Mouse (Mus musculus): Measurements from ENCODE around the gene Rnd3.
A peak's percentile ranks its signal among the peaks of the same experiment; 100 is the strongest.

The Rnd3 gene

GRCm38 (mm10) chr2:51148975-51149374 lies at the start of gene Rnd3:
Rnd3 (minus strand) TSS chr2:51149111.
- DNase-seq, result peak; percentile 97 to 98

DNA sequence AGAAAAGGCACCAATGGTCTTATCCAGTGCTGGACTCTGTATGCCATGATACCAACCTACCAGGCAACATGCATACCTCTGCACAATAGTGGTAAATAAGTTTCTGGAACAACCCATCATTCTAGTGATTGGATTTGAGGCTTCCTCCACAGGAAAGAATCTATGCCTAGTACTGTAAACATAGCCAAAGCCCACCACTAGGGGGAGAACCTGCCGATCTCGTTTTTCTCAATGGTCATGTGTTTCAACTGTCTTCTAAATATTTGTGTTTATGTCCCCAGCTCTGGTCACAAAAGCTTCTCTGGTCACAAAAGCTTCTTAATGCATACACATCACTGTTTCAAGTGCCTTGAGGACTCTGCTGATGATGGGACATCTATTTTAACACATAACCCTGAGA lies 43.4 kb upstream of the Rnd3 start:
- DNase-seq, result peak in 1 of 2 experiments; percentile 8

DNA sequence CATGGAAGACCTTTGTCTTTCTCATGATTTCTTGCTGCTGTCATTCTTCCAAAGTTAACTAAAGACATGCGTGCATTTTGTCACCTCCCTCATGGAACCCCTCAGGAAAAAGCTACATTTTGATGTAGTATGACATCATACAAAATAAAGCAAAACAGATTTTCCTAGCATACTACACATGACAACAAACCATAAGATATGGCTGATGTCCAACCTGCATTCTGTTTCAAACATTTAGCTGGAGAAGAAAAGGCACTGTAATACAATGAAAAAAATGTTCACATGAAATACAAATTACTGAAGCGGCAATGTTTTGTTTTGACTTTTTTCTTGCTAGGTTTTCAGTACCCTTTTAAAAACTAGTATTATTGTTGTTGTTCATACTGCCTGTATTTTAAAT lies 36.9 kb upstream of the Rnd3 start:
- no peak for DNase-seq

DNA sequence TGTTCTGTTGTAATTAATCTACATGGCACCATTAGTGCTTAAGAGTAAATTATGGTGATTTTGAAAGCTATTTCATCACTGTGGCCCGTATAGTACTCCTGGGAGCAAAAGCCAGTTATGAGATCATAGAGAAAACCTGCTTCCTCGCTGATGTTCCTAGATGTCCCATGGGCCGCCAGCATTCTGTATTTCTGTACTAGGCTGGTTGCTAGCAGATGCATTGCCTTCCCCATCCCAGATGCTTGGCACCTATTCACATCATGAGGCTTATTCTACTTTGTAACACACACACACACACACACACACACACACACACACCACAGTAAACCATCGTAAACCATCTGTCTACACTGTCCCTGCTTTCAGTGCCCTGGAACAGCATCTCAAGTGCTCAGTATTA lies 34.1 kb upstream of the Rnd3 start:
- DNase-seq, result no peak

DNA sequence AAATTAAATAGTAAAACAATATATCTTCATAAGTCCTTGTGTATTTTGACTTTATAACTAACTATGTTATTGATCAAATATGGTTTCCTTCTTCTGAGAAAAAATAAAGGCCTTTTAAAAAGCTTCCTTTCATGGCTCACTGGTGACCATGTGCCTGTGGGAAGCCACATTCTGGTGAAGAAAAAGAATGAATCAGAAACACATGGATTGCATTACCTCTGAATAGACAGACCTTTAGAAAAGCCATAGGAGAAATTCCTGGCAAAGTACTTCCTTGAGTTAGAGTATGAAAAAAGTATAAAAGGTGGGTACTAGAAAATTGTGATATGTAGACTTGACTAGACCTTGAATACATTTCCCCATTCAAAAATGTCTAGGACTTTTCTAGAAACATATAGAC lies 32.5 kb upstream of the Rnd3 start:
- no peak for DNase-seq

DNA sequence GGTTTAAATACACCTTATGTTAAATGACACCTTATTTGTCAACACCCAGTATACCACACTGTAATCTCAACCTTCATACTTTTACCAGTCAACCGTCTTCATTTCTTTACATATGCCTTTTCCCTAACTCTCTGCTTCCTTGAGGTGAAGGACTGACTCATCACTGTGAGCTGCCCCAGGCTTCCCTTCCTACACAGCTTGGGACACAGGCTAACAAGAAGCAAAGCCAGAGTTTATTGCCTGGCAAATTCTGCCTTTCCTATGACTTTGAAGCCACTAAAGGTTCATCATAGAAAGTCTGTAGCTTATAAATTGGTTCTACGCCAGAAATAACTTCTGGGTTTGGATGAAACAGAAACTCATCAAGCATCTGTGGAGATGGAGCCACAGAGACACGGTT lies 30.2 kb upstream of the Rnd3 start:
- no peak for DNase-seq

GRCm38 (mm10) chr2:51177615-51178014 lies 28.7 kb upstream of the Rnd3 start:
- DNase-seq, result peak; percentile 5 to 50

DNA sequence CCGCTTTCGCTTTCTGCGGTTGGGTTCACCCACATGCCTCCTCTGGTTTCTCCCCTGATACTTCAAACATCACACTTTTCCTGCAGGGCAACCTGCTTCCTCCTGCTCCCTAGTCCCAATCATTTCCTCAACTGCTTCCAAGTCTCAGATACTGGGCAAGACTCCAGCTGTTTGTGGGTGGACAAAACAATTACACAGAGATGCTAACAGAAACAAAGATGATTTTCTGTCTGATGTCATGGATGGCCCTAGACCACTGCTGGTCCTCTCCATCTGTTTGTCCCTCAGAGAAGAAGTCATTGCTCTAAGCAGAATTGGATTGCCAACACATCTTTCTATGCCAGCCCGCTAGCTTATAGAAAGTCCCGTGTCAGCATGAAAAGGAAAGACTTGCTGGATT lies 26.4 kb upstream of the Rnd3 start:
- DNase-seq, result no peak

DNA sequence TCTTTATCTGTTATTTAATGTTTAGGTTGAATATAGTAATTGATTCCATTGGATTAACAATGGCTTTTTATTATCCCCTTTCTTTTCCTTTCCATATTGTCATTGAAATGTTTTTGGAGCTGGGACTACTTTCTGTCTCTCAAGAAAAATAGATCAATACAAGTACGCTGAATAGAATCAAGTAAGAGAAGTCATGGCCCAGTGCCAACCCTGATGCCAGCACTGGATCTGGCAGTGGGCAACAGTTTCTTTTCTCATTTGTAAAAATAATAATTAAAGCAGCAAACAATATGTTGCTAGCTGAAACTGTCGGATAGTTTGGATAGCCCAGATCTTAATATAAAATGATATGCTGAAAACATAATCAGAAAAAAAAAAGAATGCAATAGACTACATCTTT lies 12.2 kb upstream of the Rnd3 start:
- DNase-seq, result no peak

DNA sequence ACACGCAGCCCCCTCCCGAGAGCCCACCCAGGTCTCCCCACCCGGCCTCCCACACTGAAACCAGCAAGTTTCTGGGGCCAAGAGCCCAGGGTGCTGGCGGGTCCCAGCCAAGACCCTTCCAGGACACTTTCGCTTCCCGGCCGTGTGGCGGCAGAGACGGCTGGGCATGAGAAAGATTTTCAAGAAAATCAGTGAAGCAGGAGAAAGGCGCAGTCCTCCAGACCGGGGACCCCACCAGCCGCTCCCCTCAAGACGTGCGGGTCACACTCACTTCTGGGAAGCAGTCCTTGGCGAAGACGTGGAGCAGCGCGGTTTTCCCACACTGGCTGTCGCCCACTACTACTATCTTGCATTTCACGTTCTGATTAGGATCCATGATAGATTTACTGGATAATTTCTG lies 457 bp downstream of the Rnd3 start:
- DNase-seq, result peak in 1 of 2 experiments; percentile 37

GRCm38 (mm10) chr2:51148065-51148407 lies 875 bp downstream of the Rnd3 start:
- DNase-seq, result no peak

- DNase-seq, result peak; percentile 76 to 85
Measured at GRCm38 (mm10) chr2:51147318-51148064, 1.4 kb downstream of the Rnd3 start.

DNA sequence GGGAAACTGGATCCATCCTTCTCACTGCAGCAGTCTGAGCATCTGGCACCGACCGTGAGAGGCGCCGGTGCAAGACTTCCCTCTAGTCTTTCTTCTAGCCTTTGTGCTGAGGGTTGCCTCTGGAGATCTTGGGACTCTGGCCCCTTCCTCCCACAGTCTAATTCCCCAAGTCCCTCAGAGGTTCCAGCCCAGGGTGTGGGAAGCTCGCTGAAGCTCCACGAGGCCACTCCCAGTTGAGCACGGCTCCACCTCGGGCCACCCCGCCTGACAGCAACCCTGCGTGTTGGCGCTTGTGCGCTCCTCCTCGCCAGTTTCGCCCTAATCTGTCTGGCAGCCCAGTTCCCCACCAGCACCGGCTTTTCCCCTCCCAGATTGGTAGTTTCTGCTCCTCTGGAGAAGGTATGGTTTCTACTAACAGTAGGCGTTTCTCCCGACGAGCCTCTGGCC lies 2.0 kb downstream of the Rnd3 start:
- DNase-seq, result peak; percentile 60 to 78

DNA sequence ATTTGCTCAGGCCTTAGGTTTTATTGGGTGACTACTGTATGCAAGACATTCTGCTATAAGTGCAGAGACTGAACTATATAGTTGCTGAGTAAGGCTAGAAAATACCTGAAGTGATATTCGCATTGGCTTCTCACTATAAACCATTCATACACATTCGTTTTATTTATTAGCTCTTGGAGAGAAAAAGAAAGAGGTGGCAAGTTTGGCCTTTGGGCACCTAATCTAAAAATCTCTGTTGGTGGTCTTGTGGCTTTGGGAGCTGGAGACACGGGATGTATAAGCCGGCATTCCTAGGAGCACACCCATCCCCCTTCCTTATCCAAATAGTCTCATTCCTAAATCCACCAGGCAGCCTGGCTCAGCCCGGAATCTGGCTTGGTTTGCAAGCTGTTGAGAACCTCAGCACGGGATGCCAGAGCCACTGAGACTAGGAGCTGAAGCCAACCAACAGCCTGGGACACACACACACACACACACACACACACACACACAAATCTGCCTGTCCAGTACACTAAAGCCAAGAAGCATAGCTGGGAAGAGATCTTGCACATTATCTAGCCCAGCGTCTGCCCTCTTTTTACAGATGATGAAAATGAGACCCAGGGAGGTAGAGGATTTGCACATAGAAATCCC lies 3.0 kb downstream of the Rnd3 start:
- no peak for DNase-seq

- DNase-seq, result no peak
Measured at GRCm38 (mm10) chr2:51144380-51145120, 4.4 kb downstream of the Rnd3 start.

- DNase-seq, result no peak
Measured at GRCm38 (mm10) chr2:51142422-51142821, 6.5 kb downstream of the Rnd3 start.

DNA sequence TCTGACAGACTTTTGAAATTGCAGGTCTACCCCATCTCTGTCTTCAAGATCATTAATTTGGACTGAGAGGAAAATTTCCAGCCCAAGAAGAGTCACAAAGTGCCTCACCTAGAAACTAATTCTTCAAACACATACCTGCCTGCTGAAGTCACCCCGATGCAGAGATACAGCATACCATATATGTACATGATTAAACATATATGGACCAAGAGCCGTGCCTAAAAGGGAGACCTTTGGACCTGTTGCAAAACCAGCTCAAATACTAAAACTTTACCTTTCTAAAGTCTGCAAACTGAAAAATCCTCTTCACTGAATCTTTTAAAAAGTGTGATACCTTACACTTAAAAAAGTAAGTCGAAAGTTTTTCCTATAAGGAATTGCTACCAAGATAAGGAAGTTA lies 7.6 kb downstream of the Rnd3 start:
- no peak for DNase-seq

DNA sequence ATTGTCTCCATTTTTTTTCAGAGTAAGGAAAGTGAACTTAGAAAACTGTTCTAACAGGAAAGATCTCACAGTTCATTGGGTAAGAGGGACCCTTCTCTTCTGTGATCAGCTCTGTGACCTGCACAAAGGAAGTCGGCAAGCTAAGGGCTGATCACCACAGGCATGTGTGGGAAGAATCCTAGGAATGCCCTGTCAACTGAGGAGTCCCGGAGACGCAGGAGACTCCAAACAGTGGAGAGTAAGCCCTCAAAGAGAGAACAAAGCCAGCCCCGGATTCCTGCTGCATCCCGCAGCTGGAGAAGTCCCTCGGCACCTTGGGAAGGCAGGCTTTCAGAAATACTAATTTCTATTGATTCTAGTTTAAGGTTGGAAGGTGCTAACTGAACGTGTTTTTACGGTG lies 8.4 kb downstream of the Rnd3 start:
- peak in 1 of 2 experiments; percentile 30 for DNase-seq

DNA sequence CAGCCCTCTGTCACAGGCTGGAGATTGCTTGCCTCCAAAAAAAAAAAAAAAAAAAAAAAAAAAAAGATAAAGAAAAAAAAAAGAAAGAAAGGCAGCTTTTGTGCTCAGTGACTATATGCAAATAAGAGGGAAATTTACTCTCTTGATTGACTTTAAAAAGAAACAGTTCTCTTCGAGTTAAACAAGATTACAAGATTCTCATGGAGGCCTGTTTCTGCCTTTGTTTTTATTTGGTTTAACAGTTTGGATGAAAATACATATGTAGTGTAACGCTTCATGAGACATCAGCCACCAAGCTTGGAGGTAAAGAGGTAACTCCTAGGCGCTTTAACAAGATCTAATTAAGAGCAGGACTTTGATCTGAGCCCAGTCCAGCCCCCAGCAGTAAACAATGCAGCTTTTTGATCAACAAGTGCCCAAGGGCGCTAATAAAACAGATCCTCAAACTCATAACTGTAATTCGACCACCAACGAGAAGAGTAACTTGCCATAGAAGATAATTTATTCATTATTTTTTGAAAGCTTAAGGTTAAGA lies 8.9 kb downstream of the Rnd3 start:
- DNase-seq, result no peak

- peak; percentile 32 to 39 for DNase-seq
Measured at GRCm38 (mm10) chr2:51139218-51139911, 9.5 kb downstream of the Rnd3 start.

GRCm38 (mm10) chr2:51137726-51138125 lies 11.2 kb downstream of the Rnd3 start:
- peak in 1 of 2 experiments; percentile 21 for DNase-seq

- DNase-seq, result no peak
Measured at GRCm38 (mm10) chr2:51132181-51132580, 16.7 kb downstream of the Rnd3 start.

DNA sequence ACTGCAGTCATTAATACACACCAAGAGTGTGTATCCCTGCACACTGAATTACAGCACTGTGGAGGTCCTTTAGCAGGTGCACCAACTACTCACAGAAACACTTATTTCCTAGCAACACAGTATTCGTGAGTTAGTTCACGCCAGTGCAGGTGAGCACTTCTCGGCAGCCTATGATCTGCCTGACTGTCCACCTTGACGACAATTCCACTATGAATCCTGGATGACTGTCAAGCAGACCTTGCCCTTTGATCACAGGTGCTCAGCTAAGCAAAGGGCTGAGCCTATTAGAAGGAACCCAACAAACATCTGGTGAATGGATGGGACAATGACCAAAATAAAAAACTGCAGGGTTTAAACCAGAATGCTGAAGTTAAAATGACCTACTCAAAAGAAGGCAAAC lies 20.8 kb downstream of the Rnd3 start:
- peak; percentile 38 to 54 for DNase-seq

Data from kidney, adult 8-10 months (tissue).